Mouse (Mus musculus) embryonic facial prominence, embryonic 15.5 days (tissue): Measurements from ENCODE around the gene Tesk1. TPM values are rescaled to one million over a fixed set of nuclear protein-coding genes. Genes with fewer than 3 reads are reported as not detected.
A peak's percentile ranks its signal among the peaks of the same experiment; 100 is the strongest.

ENCODE experiments used
- ATAC-seq: fragments of 200-750 bp; cut with Nextera tagmentation; 2 replicates; pipeline ENCODE4 v1.8.0; 2017; ENCODE audit warnings: low read depth, moderate TSS enrichment; ENCODE audit not compliant: insufficient number of reproducible peaks, low FRiP score, low TSS enrichment
- H3K27ac ChIP-seq: fragments of 300-500 bp; sonication (generic); replicated peaks from 2 replicates; pipeline ENCODE4 v1.5.1; 2015; ENCODE audit warnings: mild to moderate bottlenecking, inconsistent platforms
- H3K27me3 ChIP-seq: fragments of 300-500 bp; sonication (generic); 2 replicates; pipeline ENCODE4 v1.6.1; 2015; ENCODE audit warnings: inconsistent platforms
- H3K36me3 ChIP-seq: fragments of 300-500 bp; sonication (generic); 2 replicates; pipeline ENCODE4 v1.6.1; 2015; ENCODE audit warnings: mild to moderate bottlenecking, inconsistent platforms
- H3K4me1 ChIP-seq: fragments of 300-500 bp; sonication (generic); 2 replicates; pipeline ENCODE4 v1.6.1; 2015; ENCODE audit warnings: inconsistent platforms
- H3K4me2 ChIP-seq: fragments of 300-500 bp; sonication (generic); replicated peaks from 2 replicates; pipeline ENCODE4 v1.6.1; 2015; ENCODE audit warnings: mild to moderate bottlenecking, inconsistent platforms
- H3K4me3 ChIP-seq: fragments of 300-500 bp; sonication (generic); replicated peaks from 2 replicates; pipeline ENCODE4 v1.5.1; 2015; ENCODE audit warnings: mild to moderate bottlenecking, inconsistent platforms
- H3K9ac ChIP-seq: fragments of 300-500 bp; sonication (generic); 2 replicates; pipeline ENCODE4 v1.6.1; 2015; ENCODE audit warnings: inconsistent platforms
- H3K9me3 ChIP-seq: fragments of 300-500 bp; sonication (generic); replicated peaks from 2 replicates; pipeline ENCODE4 v1.6.1; 2016; ENCODE audit warnings: inconsistent platforms
- WGBS: fragments of 180-500 bp; shearing (Covaris S2); methylation state at CpG from one replicate; pipeline ENCODE4 v1.1.7; 2015; 5-methylcytosine and 5-hydroxymethylcytosine counted together
- polyA plus RNA-seq: library from polyadenylated mRNA; unstranded; fragments of >200 nt; fragmentation: Nextera tagmentation; extraction: Ambion mirVana; gene quantifications from 2 replicates; pipeline ENCODE4 v1.2.1, GENCODE M21; 2015

Tesk1 gene
- polyA plus RNA-seq, 1 experiment from 2014 or later: 9.2 TPM

GRCm38 (mm10) chr4:43496587-43496986 is 54.8 kb downstream of the Tesk1 start:
- Histone ChIP-seq H3K9me3 (no peaks in the 10 kb centered on the region), H3K27ac (no peak overlapping the region), H3K36me3 (peaks cover 5% of the 10 kb centered on the region; the same call in 1 of the 2 replicates), H3K9ac (no peak overlapping the region), H3K4me3 (no peak overlapping the region), H3K4me2 (no peak overlapping the region), H3K4me1 (peaks cover 45% of the 10 kb centered on the region), H3K27me3 (no peaks in the 10 kb centered on the region)
- no peak for ATAC-seq
- 62% methylated on average over 6 of the region's 6 CpGs for WGBS

- no peak for ATAC-seq
- peaks cover 5% of the 10 kb centered on the region; the same call in 1 of the 2 replicates for H3K36me3 ChIP-seq
- H3K4me1 ChIP-seq: peaks cover 45% of the 10 kb centered on the region
- H3K4me2 ChIP-seq: 0 out of 2 replicates have a peak overlapping the region, but pooled peaks have one; percentile 0
- H3K27me3 ChIP-seq: no peaks in the 10 kb centered on the region
- H3K9me3 ChIP-seq: no peaks in the 10 kb centered on the region
- H3K9ac ChIP-seq: no peak overlapping the region
- no peak overlapping the region for H3K27ac ChIP-seq
- H3K4me3 ChIP-seq: no peak overlapping the region
- 91% methylated on average over 8 of the region's 8 CpGs for WGBS
These were observed 55.7 kb downstream of the Tesk1 start for GRCm38 (mm10) chr4:43497405-43497804.

Other genes with a start within 250 kb of the Tesk1 start
- 0.42 and 0.63 TPM in 2 replicates for gene Atp8b5, start 174.8 kb upstream of the Tesk1 start, polyA plus RNA-seq
- gene Rusc2, start 60.0 kb upstream of the Tesk1 start, polyA plus RNA-seq: 18.2 TPM in 2 replicates
- gene Fam166b, start 12.8 kb upstream of the Tesk1 start, polyA plus RNA-seq: 0.41 and 0.44 TPM in 2 replicates
- 3.1 and 3.8 TPM in 2 replicates for gene Cd72, start 12.7 kb downstream of the Tesk1 start, polyA plus RNA-seq
- gene Sit1, start 41.8 kb downstream of the Tesk1 start, polyA plus RNA-seq: not detected in 2 replicates
- 71.7 and 81.0 TPM in 2 replicates for gene Ccdc107, start 51.0 kb downstream of the Tesk1 start, polyA plus RNA-seq
- gene Arhgef39, start 57.8 kb downstream of the Tesk1 start, polyA plus RNA-seq: 36.8 and 39.8 TPM in 2 replicates
- 2.5 and 4.8 TPM in 2 replicates for gene Car9, start 65.0 kb downstream of the Tesk1 start, polyA plus RNA-seq
- 456 and 604 TPM in 2 replicates for gene Tpm2, start 81.8 kb downstream of the Tesk1 start, polyA plus RNA-seq
- gene Creb3, start 120.4 kb downstream of the Tesk1 start, polyA plus RNA-seq: 77.5 and 88.2 TPM in 2 replicates
- 55.8 and 60.9 TPM in 2 replicates for gene Tln1, start 120.8 kb downstream of the Tesk1 start, polyA plus RNA-seq
- gene Rgp1, start 136.8 kb downstream of the Tesk1 start, polyA plus RNA-seq: 28.6 and 32.5 TPM in 2 replicates
- 21.3 and 22.3 TPM in 2 replicates for gene Gba2, start 136.9 kb downstream of the Tesk1 start, polyA plus RNA-seq
- 1.5 and 1.6 TPM in 2 replicates for gene Msmp, start 142.6 kb downstream of the Tesk1 start, polyA plus RNA-seq
- 19.7 and 20.9 TPM in 2 replicates for gene Npr2, start 190.0 kb downstream of the Tesk1 start, polyA plus RNA-seq
- 7.5 and 10.6 TPM in 2 replicates for gene Spag8, start 211.7 kb downstream of the Tesk1 start, polyA plus RNA-seq
- gene Hint2, start 214.5 kb downstream of the Tesk1 start, polyA plus RNA-seq: 88.1 and 91.2 TPM in 2 replicates
- 5.3 and 6.1 TPM in 2 replicates for gene Tmem8b, start 227.0 kb downstream of the Tesk1 start, polyA plus RNA-seq
- 2.9 and 4.3 TPM in 2 replicates for gene Fam221b, start 227.2 kb downstream of the Tesk1 start, polyA plus RNA-seq